Mouse (Mus musculus) duodenum, adult 2 months (tissue): Measurements from ENCODE around the gene Rtl4. TPM values are rescaled to one million over a fixed set of nuclear protein-coding genes. Genes with fewer than 3 reads are reported as not detected.

ENCODE experiments used
- polyA plus RNA-seq: library from polyadenylated mRNA; depleted of rRNA; stranded (reverse); fragments of >200 nt; gene quantifications from 2 replicates; pipeline ENCODE4 v1.2.3, GENCODE M21; 2012; ENCODE audit warnings: low replicate concordance; rRNA removed

Gene Rtl4
- not detected in 2 replicates for polyA plus RNA-seq

DNA sequence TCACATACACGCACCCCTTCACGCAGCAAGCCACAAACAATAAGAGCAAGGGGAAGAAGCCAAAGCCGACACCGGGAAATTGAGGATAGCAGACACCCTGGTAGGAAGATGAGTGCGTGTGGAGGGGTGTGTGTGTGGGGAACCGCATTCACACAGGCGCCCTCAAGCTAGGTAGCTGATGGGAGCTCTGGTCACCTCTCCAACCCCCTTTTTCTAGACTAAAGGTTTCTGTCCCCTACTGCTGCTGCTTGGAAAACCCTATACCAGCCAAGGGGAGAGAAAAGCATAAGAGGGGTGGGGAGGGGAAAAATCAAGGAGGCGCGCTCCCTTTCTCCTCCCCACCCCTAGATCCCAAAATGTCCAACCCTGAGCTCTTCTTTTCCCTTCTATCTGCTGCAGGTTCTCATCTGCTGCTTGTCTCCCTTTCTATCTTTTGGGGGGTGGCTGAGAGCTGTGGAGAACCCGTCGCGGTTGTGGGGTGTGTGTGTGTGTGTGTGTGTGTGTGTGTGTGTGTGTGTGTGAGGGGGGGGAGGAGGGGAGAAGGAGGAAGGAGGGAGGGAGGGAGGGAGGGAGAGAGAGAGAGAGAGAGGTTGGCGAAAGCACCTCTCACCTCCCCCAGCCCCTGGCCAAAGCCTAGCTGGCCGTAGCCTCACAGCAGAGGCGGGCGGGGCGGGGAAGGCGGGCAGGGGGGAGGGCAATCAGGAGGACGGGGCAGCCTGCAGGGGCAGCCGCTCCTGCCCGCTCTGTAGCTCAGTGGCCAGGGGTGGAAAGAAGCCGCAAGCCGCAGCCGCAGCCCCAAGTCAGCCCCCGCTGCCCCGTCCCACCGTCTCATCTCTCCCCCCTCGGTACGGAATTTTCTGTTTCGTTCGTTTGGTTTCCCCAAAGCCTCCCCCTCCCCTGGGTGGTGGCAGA, at the start of gene Rtl4:
Gene Rtl4, plus strand, starts transcription at position 701 of the 912 bp plus-strand sequence.

DNA sequence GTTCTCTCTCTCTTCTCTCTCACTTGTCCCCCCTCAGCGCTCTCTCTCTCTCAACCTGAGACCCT, 733 bp upstream of the Rtl4 start, which contains the start of gene Trpc5:
Gene Trpc5, minus strand, starts transcription at position 39 of the 65 bp plus-strand sequence.

Other genes with a start within 250 kb of the Rtl4 start
- not detected in 2 replicates for gene Trpc5os, start 232.3 kb upstream of the Rtl4 start, polyA plus RNA-seq
- gene Trpc5, start 727 bp upstream of the Rtl4 start, polyA plus RNA-seq: not detected in 2 replicates